Mouse (Mus musculus) MEL (cell line): Measurements from ENCODE around the gene Bbs9. TPM values are rescaled to one million over a fixed set of nuclear protein-coding genes. Genes with fewer than 3 reads are reported as not detected.

Source experiments
- DNase-seq: peaks from one replicate; pipeline ENCODE4 v3.0.0; 2011; ENCODE audit warnings: low read depth, low spot score
- H3K27ac ChIP-seq: 2 replicates; pipeline ENCODE4 v1.5.1; 2012; ENCODE audit warnings: low read depth, mild to moderate bottlenecking, control low read depth, low read length, moderate library complexity; ENCODE audit not compliant: control insufficient read depth
- H3K27me3 ChIP-seq, 2 experiments: fragments of 150-350 bp in 1 of 2; sonication (generic) in 1 of 2; 2 replicates each; pipeline ENCODE4 v1.6.1; 2012; ENCODE audit warnings: low read length in 2 of 2, mild to moderate bottlenecking in 2 of 2, improper control_type of control experiment in 1 of 2, moderate library complexity in 1 of 2; ENCODE audit not compliant: insufficient read depth in 2 of 2, control insufficient read depth in 1 of 2
- H3K36me3 ChIP-seq, 2 experiments: 2 replicates each; pipeline ENCODE4 v1.6.1; 2012 to 2014; ENCODE audit warnings: low read length in 2 of 2, improper control_type of control experiment in 1 of 2, inconsistent platforms in 1 of 2, mild to moderate bottlenecking in 1 of 2; ENCODE audit not compliant: insufficient read depth in 2 of 2, control insufficient read depth in 1 of 2
- H3K4me1 ChIP-seq, 2 experiments: fragments of 150-350 bp in 1 of 2; sonication (generic) in 1 of 2; 2 replicates each; pipeline ENCODE4 v1.6.1; 2012; ENCODE audit warnings: low read length in 2 of 2, improper control_type of control experiment in 1 of 2, mild to moderate bottlenecking in 1 of 2; ENCODE audit not compliant: insufficient read depth in 2 of 2, control insufficient read depth in 1 of 2
- H3K4me3 ChIP-seq, 2 experiments: fragments of 150-350 bp in 1 of 2; sonication (generic) in 1 of 2; 2 replicates each; pipeline ENCODE4 v1.5.1; 2012; ENCODE audit warnings: low read depth in 2 of 2, low read length in 2 of 2, mild to moderate bottlenecking in 2 of 2, moderate library complexity in 2 of 2, control low read depth in 1 of 2, improper control_type of control experiment in 1 of 2; ENCODE audit not compliant: control insufficient read depth in 1 of 2, insufficient read depth in 1 of 2
- H3K79me2 ChIP-seq: 2 replicates; pipeline ENCODE4 v1.6.1; 2012; ENCODE audit warnings: mild to moderate bottlenecking, low read length, moderate library complexity; ENCODE audit not compliant: control insufficient read depth, poor library complexity, insufficient read depth
- H3K9ac ChIP-seq: 2 replicates; pipeline ENCODE4 v1.6.1; 2012; ENCODE audit warnings: low read depth, mild to moderate bottlenecking, control low read depth, low read length, moderate library complexity; ENCODE audit not compliant: control insufficient read depth, poor library complexity, severe bottlenecking
- H3K9me3 ChIP-seq: fragments of 150-350 bp; sonication (generic); replicated peaks from 2 replicates; pipeline ENCODE4 v1.6.1; 2012; ENCODE audit warnings: mild to moderate bottlenecking, low read length, improper control_type of control experiment, moderate library complexity; ENCODE audit not compliant: insufficient read depth
- CHD1 ChIP-seq: IDR thresholded peaks from 2 replicates; pipeline ENCODE4 v1.6.1; 2012; ENCODE audit warnings: low read depth, mild to moderate bottlenecking, inconsistent platforms, low read length, improper control_type of control experiment
- CTCF ChIP-seq, 3 experiments: IDR thresholded peaks in 2 of 3; conservative IDR thresholded peaks in 1 of 3; 2 replicates each; pipeline ENCODE4 v1.5.1; 2011 to 2012; ENCODE audit warnings: low read length in 3 of 3, low read depth in 2 of 3, mild to moderate bottlenecking in 2 of 3, improper control_type of control experiment in 1 of 3, inconsistent platforms in 1 of 3, mixed read lengths in 1 of 3, moderate library complexity in 1 of 3; ENCODE audit not compliant: control insufficient read depth in 1 of 3, insufficient read depth in 1 of 3, poor library complexity in 1 of 3, severe bottlenecking in 1 of 3
- ELF1 ChIP-seq: IDR thresholded peaks from 2 replicates; pipeline ENCODE4 v1.6.1; 2014; ENCODE audit warnings: low read depth, mild to moderate bottlenecking, inconsistent platforms, low read length, improper control_type of control experiment, moderate library complexity
- EP300 ChIP-seq, 2 experiments: IDR thresholded peaks; 2 replicates each; pipeline ENCODE4 v1.6.1; 2011; ENCODE audit warnings: improper control_type of control experiment in 2 of 2, low read length in 2 of 2, low read depth in 1 of 2, mild to moderate bottlenecking in 1 of 2
- ETS1 ChIP-seq: IDR thresholded peaks from 2 replicates; pipeline ENCODE4 v1.6.1; 2012; ENCODE audit warnings: low read depth, mild to moderate bottlenecking, inconsistent platforms, low read length, improper control_type of control experiment, moderate library complexity
- GABPA ChIP-seq: IDR thresholded peaks from 2 replicates; pipeline ENCODE4 v1.6.1; 2012; ENCODE audit warnings: low read depth, mild to moderate bottlenecking, inconsistent platforms, low read length, improper control_type of control experiment, moderate library complexity
- HCFC1 ChIP-seq: IDR thresholded peaks from 2 replicates; pipeline ENCODE4 v1.6.1; 2012; ENCODE audit warnings: low read depth, mild to moderate bottlenecking, inconsistent platforms, low read length, improper control_type of control experiment, moderate library complexity
- KAT2A ChIP-seq: conservative IDR thresholded peaks from 2 replicates; pipeline ENCODE4 v1.6.1; 2012; ENCODE audit warnings: low read depth, low read length, improper control_type of control experiment, inconsistent platforms
- MAX ChIP-seq: IDR thresholded peaks from 2 replicates; pipeline ENCODE4 v1.6.1; 2011; ENCODE audit warnings: low read length, improper control_type of control experiment
- MEF2A ChIP-seq: IDR thresholded peaks from 2 replicates; pipeline ENCODE4 v1.6.1; 2014; ENCODE audit warnings: low read depth, mild to moderate bottlenecking, inconsistent platforms, low read length, improper control_type of control experiment; ENCODE audit not compliant: poor library complexity, insufficient replicate concordance, severe bottlenecking; ENCODE audit errors: extremely low read depth
- MXI1 ChIP-seq: IDR thresholded peaks from 2 replicates; pipeline ENCODE4 v1.6.1; 2011; ENCODE audit warnings: mild to moderate bottlenecking, low read depth, low read length, improper control_type of control experiment
- MYC ChIP-seq: IDR thresholded peaks from 2 replicates; pipeline ENCODE4 v1.6.1; 2011; ENCODE audit warnings: low read depth, mild to moderate bottlenecking, low read length, improper control_type of control experiment, moderate library complexity
- NELFE ChIP-seq: IDR thresholded peaks from 2 replicates; pipeline ENCODE4 v1.6.1; 2011; ENCODE audit warnings: low read depth, low read length, improper control_type of control experiment
- NRF1 ChIP-seq: IDR thresholded peaks from 2 replicates; pipeline ENCODE4 v1.6.1; 2014; ENCODE audit warnings: low read depth, mild to moderate bottlenecking, inconsistent platforms, low read length, improper control_type of control experiment, moderate library complexity; ENCODE audit not compliant: poor library complexity, insufficient read depth, severe bottlenecking
- POLR2A ChIP-seq, 2 experiments: IDR thresholded peaks; 2 replicates each; pipeline ENCODE4 v1.6.1; 2011 to 2012; ENCODE audit warnings: low read length in 2 of 2, mild to moderate bottlenecking in 2 of 2, control low read depth in 1 of 2, improper control_type of control experiment in 1 of 2, low read depth in 1 of 2, moderate library complexity in 1 of 2; ENCODE audit not compliant: control insufficient read depth in 1 of 2, insufficient read depth in 1 of 2, poor library complexity in 1 of 2
- POLR2AphosphoS5 ChIP-seq: IDR thresholded peaks from 2 replicates; pipeline ENCODE4 v1.6.1; 2012; ENCODE audit warnings: low read depth, borderline replicate concordance, mild to moderate bottlenecking, inconsistent platforms, low read length, moderate library complexity, mixed read lengths
- RAD21 ChIP-seq: IDR thresholded peaks from 2 replicates; pipeline ENCODE4 v1.6.1; 2011; ENCODE audit warnings: mild to moderate bottlenecking, low read depth, low read length, improper control_type of control experiment
- TAL1 ChIP-seq: IDR thresholded peaks from 2 replicates; pipeline ENCODE4 v1.6.1; 2012; ENCODE audit warnings: mild to moderate bottlenecking, inconsistent platforms, low read length, moderate library complexity, mixed read lengths
- TCF12 ChIP-seq: IDR thresholded peaks from 2 replicates; pipeline ENCODE4 v1.6.1; 2014; ENCODE audit warnings: low read depth, mild to moderate bottlenecking, inconsistent platforms, low read length, improper control_type of control experiment, moderate library complexity
- UBTF ChIP-seq: IDR thresholded peaks from 2 replicates; pipeline ENCODE4 v1.6.1; 2012; ENCODE audit warnings: low read depth, mild to moderate bottlenecking, inconsistent platforms, low read length, improper control_type of control experiment, moderate library complexity, borderline replicate concordance; ENCODE audit not compliant: insufficient read depth
- USF1 ChIP-seq: IDR thresholded peaks from 2 replicates; pipeline ENCODE4 v1.6.1; 2014; ENCODE audit warnings: low read depth, mild to moderate bottlenecking, inconsistent platforms, low read length, improper control_type of control experiment, moderate library complexity
- USF2 ChIP-seq, 2 experiments: IDR thresholded peaks; 2 replicates each; pipeline ENCODE4 v1.6.1; 2011 to 2012; ENCODE audit warnings: improper control_type of control experiment in 2 of 2, low read length in 2 of 2, borderline replicate concordance in 1 of 2, inconsistent platforms in 1 of 2, low read depth in 1 of 2, mild to moderate bottlenecking in 1 of 2; ENCODE audit not compliant: insufficient read depth in 1 of 2
- ZC3H11A ChIP-seq: IDR thresholded peaks from 2 replicates; pipeline ENCODE4 v1.6.1; 2012; ENCODE audit warnings: low read depth, mild to moderate bottlenecking, inconsistent platforms, low read length, improper control_type of control experiment
- ZKSCAN1 ChIP-seq: IDR thresholded peaks from 2 replicates; pipeline ENCODE4 v1.6.1; 2012; ENCODE audit warnings: low read depth, mild to moderate bottlenecking, inconsistent platforms, low read length, improper control_type of control experiment, moderate library complexity
- ZNF384 ChIP-seq: IDR thresholded peaks from 2 replicates; pipeline ENCODE4 v1.6.1; 2012; ENCODE audit warnings: low read depth, mild to moderate bottlenecking, inconsistent platforms, low read length, improper control_type of control experiment
- polyA plus RNA-seq, 2 experiments: library from polyadenylated mRNA; stranded (reverse) in 1 of 2; unstranded in 1 of 2; fragments of >175 nt in 1 of 2; fragments of >200 nt in 1 of 2; gene quantifications; 2 replicates each; pipeline versions ENCODE4 v1.2.1 to v1.2.4; 2012; ENCODE audit warnings: low replicate concordance in 2 of 2, low read depth in 1 of 2; ENCODE audit not compliant: insufficient read length in 2 of 2, insufficient read depth in 1 of 2, missing spikeins in 1 of 2
- total RNA-seq: library from RNA; depleted of rRNA; stranded (reverse); fragments of 300-350 nt; gene quantifications from 2 replicates; pipeline ENCODE4 v1.2.3, GENCODE M21; 2012

The Bbs9 gene
- total and polyA plus RNA-seq, 3 experiments: 18.5 to 19.5 TPM; not detected in 1

GRCm38 (mm10) chr9:22748617-22749016 lies 273.1 kb downstream of the Bbs9 start:
- no peaks in the 10 kb centered on the region for H3K36me3 ChIP-seq
- TF ChIP-seq MXI1 (0 out of 2 replicates have a peak, but pooled peaks have one; percentile 39), POLR2A (IDR thresholded peaks at IDR 0.05; ENCODE audit: control insufficient read depth in 1 of 2, insufficient read depth in 1 of 2, low read depth in 1 of 2, low read length in 2 of 2, poor library complexity in 1 of 2) (no peak), ETS1 (no peak), CHD1 (no peak), MAX (peak; percentile 43), TCF12 (no peak), UBTF (no peak)
- DNase-seq: no peak
- no peaks in the 10 kb centered on the region for H3K4me1 ChIP-seq
- no peak overlapping the region for H3K27ac ChIP-seq
- no peak overlapping the region for H3K9ac ChIP-seq
- H3K9me3 ChIP-seq: no peaks in the 10 kb centered on the region
- no peaks in the 10 kb centered on the region for H3K27me3 ChIP-seq
- H3K4me3 ChIP-seq: no peak overlapping the region
- no peaks in the 10 kb centered on the region for H3K79me2 ChIP-seq

- no peak overlapping the region for H3K27ac ChIP-seq
- H3K9ac ChIP-seq: no peak overlapping the region
- H3K79me2 ChIP-seq: no peaks in the 10 kb centered on the region
- H3K36me3 ChIP-seq: no peaks in the 10 kb centered on the region
- H3K4me3 ChIP-seq: no peak overlapping the region
- no peaks in the 10 kb centered on the region for H3K4me1 ChIP-seq
- H3K9me3 ChIP-seq: no peaks in the 10 kb centered on the region
- TF ChIP-seq RAD21: no peak
- no peak for TF ChIP-seq NELFE
- no peak for TF ChIP-seq ZNF384
- TF ChIP-seq ELF1: no peak
- TF ChIP-seq ZC3H11A: no peak
- no peak for TF ChIP-seq MYC
- TF ChIP-seq EP300 (IDR thresholded peaks at IDR 0.05; ENCODE audit: low read depth in 1 of 2, low read length in 2 of 2): no peak
- TF ChIP-seq CTCF (IDR thresholded peaks at IDR 0.05 in 2 of 3, conservative IDR thresholded peaks at IDR 0.05 in 1 of 3; ENCODE audit: control insufficient read depth in 1 of 3, insufficient read depth in 1 of 3, low read depth in 2 of 3, low read length in 3 of 3, poor library complexity in 1 of 3, severe bottlenecking in 1 of 3): no peak
- no peak for TF ChIP-seq USF1
- TF ChIP-seq TAL1: no peak
- no peak for TF ChIP-seq NRF1
- TF ChIP-seq POLR2AphosphoS5: no peak
- TF ChIP-seq GABPA: no peak
- TF ChIP-seq HCFC1: no peak
- no peak for TF ChIP-seq ZKSCAN1
- TF ChIP-seq KAT2A: no peak
- TF ChIP-seq POLR2A (IDR thresholded peaks at IDR 0.05; ENCODE audit: control insufficient read depth in 1 of 2, insufficient read depth in 1 of 2, low read depth in 1 of 2, low read length in 2 of 2, poor library complexity in 1 of 2): no peak
- no peak for TF ChIP-seq TCF12
- TF ChIP-seq MEF2A: no peak
- no peak for TF ChIP-seq USF2 (IDR thresholded peaks at IDR 0.05; ENCODE audit: borderline replicate concordance in 1 of 2, insufficient read depth in 1 of 2, low read depth in 1 of 2, low read length in 2 of 2)
- DNase-seq: no peak
- H3K27me3 ChIP-seq: no peaks in the 10 kb centered on the region
Observed at GRCm38 (mm10) chr9:22750779-22751545, 275.4 kb downstream of the Bbs9 start.
